Comparison of ENCODE assay signal across 9 mouse cellular contexts in the genomic region with DNA sequence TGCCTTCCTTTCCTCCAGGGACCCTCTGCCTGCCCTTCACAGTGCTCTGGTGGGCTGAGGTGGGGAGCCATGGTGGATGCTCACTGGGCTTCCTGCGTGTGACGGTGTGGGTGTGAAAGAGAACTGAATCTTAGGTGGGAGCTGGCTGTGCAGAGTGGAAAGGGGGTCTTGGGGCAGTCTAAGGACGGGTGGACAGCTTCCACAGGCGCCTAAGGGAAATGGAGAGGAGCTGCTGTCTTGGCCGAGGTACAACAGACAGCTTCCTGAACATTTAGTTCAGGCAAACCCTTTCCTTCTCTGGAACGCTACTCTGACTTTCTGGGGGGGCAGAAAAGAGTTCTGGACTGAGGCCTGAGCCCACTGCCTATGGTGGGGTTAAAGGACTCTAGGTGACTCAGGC. TPM values are rescaled to one million over a fixed set of nuclear protein-coding genes. Genes with fewer than 3 reads are reported as not detected.
DNase-seq lines count a peak whose midpoint lies in the region; ATAC-seq and TF ChIP-seq lines count a peak whose summit lies in the region.
"Had no signal": no experiment of that assay in that cellular context is flagged by ENCODE, and none has a peak within 500 bp of the region (broad histone marks: within the 10 kb centered on the region; RNA-seq: fewer than 3 reads in every experiment).

No protein-coding gene starts in this region.

- H3K4me1 ChIP-seq in kidney, embryonic 14.5 days (ENCODE audit: control insufficient read depth, insufficient read depth, low read length), result peaks cover 11% of the 10 kb centered on the region
- H3K4me1 ChIP-seq in bone marrow, adult 2 months (ENCODE audit: control insufficient read depth, insufficient read depth, low read length), result peaks cover 12% of the 10 kb centered on the region; the same call in 1 of the 2 replicates
- peaks cover 38% of the 10 kb centered on the region for H3K4me1 ChIP-seq in embryonic facial prominence, embryonic 15.5 days
- H3K4me1 ChIP-seq in liver, embryonic 11.5 days (replicated peaks; ENCODE audit: control insufficient read depth, insufficient read depth, low read length), result peaks cover 41% of the 10 kb centered on the region

- peak overlapping the region; percentile 85 for H3K4me2 ChIP-seq in kidney, embryonic 14.5 days (replicated peaks; ENCODE audit: low read depth, low read length)
- H3K4me2 ChIP-seq in embryonic facial prominence, embryonic 15.5 days (replicated peaks), result peak overlapping the region; percentile 22
- peak overlapping the region; percentile 82 for H3K4me2 ChIP-seq in liver, embryonic 11.5 days

- no peak overlapping the region for H3K9ac ChIP-seq in kidney, embryonic 14.5 days (ENCODE audit: low read depth, low read length)
- H3K9ac ChIP-seq in embryonic facial prominence, embryonic 15.5 days, result no peak overlapping the region
- H3K9ac ChIP-seq in liver, embryonic 11.5 days (ENCODE audit: low read depth, low read length), result peak overlapping the region; percentile 89; the same call in 1 of the 2 replicates

- TF ChIP-seq POLR2A in bone marrow, adult 2 months (IDR thresholded peaks at IDR 0.05; ENCODE audit: borderline replicate concordance, control insufficient read depth, low read depth, low read length), result no peak

- H3K4me3 ChIP-seq in kidney, embryonic 14.5 days (ENCODE audit: low read length), result no peak overlapping the region; the same call in 1 of the 2 replicates
- peak overlapping the region; percentile 90 for H3K4me3 ChIP-seq in bone marrow, adult 2 months (replicated peaks; ENCODE audit: control insufficient read depth, low read depth, low read length)
- peak overlapping the region; percentile 86; the same call in 1 of the 2 replicates for H3K4me3 ChIP-seq in embryonic facial prominence, embryonic 15.5 days (replicated peaks)
- H3K4me3 ChIP-seq in liver, embryonic 11.5 days (ENCODE audit: low read depth, low read length), result peak overlapping the region; percentile 70

- no peak for DNase-seq in kidney, adult 8-10 months
- peak; percentile 32 for DNase-seq in liver, embryonic 11.5 days (ENCODE audit: low spot score)
- no peak for DNase-seq in cerebellum, postnatal 10 days
- no peak for DNase-seq in left cerebral cortex, adult 9 months (ENCODE audit: low spot score in 2 of 2)
- no peak for DNase-seq in T-cell, adult 2 months (ENCODE audit: low spot score)

- no peak for ATAC-seq in kidney, embryonic 14.5 days (ENCODE audit: low FRiP score, low TSS enrichment)
- no peak for ATAC-seq in embryonic facial prominence, embryonic 15.5 days (ENCODE audit: insufficient number of reproducible peaks, low FRiP score, low TSS enrichment, low read depth)
- ATAC-seq in liver, embryonic 11.5 days (replicated peaks; ENCODE audit: low FRiP score), result no peak

- peaks cover 12% of the 10 kb centered on the region; the same call in 1 of the 2 replicates for H3K36me3 ChIP-seq in kidney, embryonic 14.5 days (ENCODE audit: control insufficient read depth, insufficient read depth, low read length)
- peaks cover 11% of the 10 kb centered on the region for H3K36me3 ChIP-seq in embryonic facial prominence, embryonic 15.5 days
- H3K36me3 ChIP-seq in liver, embryonic 11.5 days (ENCODE audit: control insufficient read depth, insufficient read depth, low read length), result peaks cover 11% of the 10 kb centered on the region

- WGBS in kidney, embryonic 14.5 days, result 68% methylated on average over 6 of the region's 6 CpGs
- WGBS in bone marrow, adult 2 months, result 53% methylated on average over 6 of the region's 6 CpGs
- WGBS in embryonic facial prominence, embryonic 15.5 days, result 76% methylated on average over 6 of the region's 6 CpGs
- WGBS in liver, embryonic 11.5 days, result 78% methylated on average over 6 of the region's 6 CpGs

- H3K9me3 ChIP-seq in kidney, embryonic 14.5 days (ENCODE audit: control insufficient read depth, low read length), result no peaks in the 10 kb centered on the region
- no peaks in the 10 kb centered on the region for H3K9me3 ChIP-seq in embryonic facial prominence, embryonic 15.5 days (replicated peaks)
- no peaks in the 10 kb centered on the region for H3K9me3 ChIP-seq in liver, embryonic 11.5 days (ENCODE audit: control insufficient read depth, low read length)
- H3K9me3 ChIP-seq: embryonic facial prominence, embryonic 12.5 days had no signal

- H3K27me3 ChIP-seq in kidney, embryonic 14.5 days (ENCODE audit: control insufficient read depth, insufficient read depth, low read length), result no peaks in the 10 kb centered on the region
- H3K27me3 ChIP-seq in embryonic facial prominence, embryonic 15.5 days, result no peaks in the 10 kb centered on the region
- H3K27me3 ChIP-seq in liver, embryonic 11.5 days (replicated peaks; ENCODE audit: control insufficient read depth, insufficient read depth, low read length), result no peaks in the 10 kb centered on the region
- H3K27me3 ChIP-seq: embryonic facial prominence, embryonic 12.5 days had no signal

- H3K27ac ChIP-seq in kidney, embryonic 14.5 days (ENCODE audit: low read depth, low read length), result no peak overlapping the region
- H3K27ac ChIP-seq in bone marrow, adult 2 months (ENCODE audit: control insufficient read depth, insufficient read depth, low read depth, low read length, poor library complexity), result peak overlapping the region; percentile 57
- 0 out of 2 replicates have a peak overlapping the region, but pooled peaks have one; percentile 0 for H3K27ac ChIP-seq in embryonic facial prominence, embryonic 15.5 days (replicated peaks)
- H3K27ac ChIP-seq in liver, embryonic 11.5 days (ENCODE audit: low read depth, low read length), result no peak overlapping the region
- H3K27ac ChIP-seq: embryonic facial prominence, embryonic 12.5 days had no signal

- no peak for TF ChIP-seq CTCF in bone marrow, adult 2 months (IDR thresholded peaks at IDR 0.05; ENCODE audit: control insufficient read depth, insufficient read depth, low read length)

RNA-seq across cellular contexts. Expression of a gene that starts 2.0 kb away (rescaled TPM):
- 8.9 and 9.3 TPM in 2 replicates for polyA plus RNA-seq in kidney, embryonic 14.5 days (2014; fragmentation: Nextera tagmentation; extraction: Ambion mirVana)
- 44.8 and 129 TPM in 2 replicates for polyA plus RNA-seq in bone marrow, adult 2 months (2011; ENCODE audit: insufficient read depth, insufficient read length, low replicate concordance, missing spikeins)
- polyA plus RNA-seq in embryonic facial prominence, embryonic 15.5 days (2015; fragmentation: Nextera tagmentation; extraction: Ambion mirVana), result 9.7 and 11.3 TPM in 2 replicates
- 15.8 and 16.2 TPM in 2 replicates for polyA plus RNA-seq in liver, embryonic 11.5 days (2014; fragmentation: Nextera tagmentation; extraction: Ambion mirVana)

Comparison
In these comparisons a context has a peak if more than half of its experiments do, and no peak if none do; other contexts are left out.
1. H3K27ac ChIP-seq: peak in bone marrow, adult 2 months (single experiment) and embryonic facial prominence, embryonic 15.5 days (single experiment); none in kidney, embryonic 14.5 days (single experiment) and liver, embryonic 11.5 days (single experiment).
2. H3K4me2 ChIP-seq: peak in every context shown above with its lines; median percentile 85 in kidney, embryonic 14.5 days; 82 in liver, embryonic 11.5 days; 22 in embryonic facial prominence, embryonic 15.5 days.